Mouse (Mus musculus): Measurements from ENCODE around the gene Adh7.

DNA sequence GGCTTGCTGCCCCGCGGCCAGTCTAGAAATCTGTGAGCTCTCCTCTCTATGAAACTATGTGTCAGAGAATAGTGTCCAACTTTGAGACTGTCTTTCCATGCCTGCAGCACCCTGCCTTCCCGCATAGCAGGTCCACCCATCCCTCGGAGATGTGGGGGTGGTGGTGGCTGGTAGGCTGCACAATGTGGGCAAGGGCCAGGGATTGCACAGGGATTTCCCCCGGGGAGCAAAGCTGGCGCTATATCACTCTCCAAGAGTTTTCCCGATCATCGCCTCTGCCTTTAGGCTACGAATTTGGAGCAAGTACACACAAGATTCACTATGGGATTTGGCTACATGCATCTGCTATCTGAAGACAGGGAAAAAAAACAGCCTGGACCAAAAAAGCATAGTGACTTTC lies 20.0 kb upstream of the Adh7 start:
- no peak for TF ChIP-seq SRF (IDR thresholded peaks at IDR 0.05; ENCODE audit: control insufficient read depth, insufficient read length, low read depth)
- no peak for TF ChIP-seq MAX (IDR thresholded peaks at IDR 0.05; ENCODE audit: low read depth)
- TF ChIP-seq TCF12 (IDR thresholded peaks at IDR 0.05; ENCODE audit: insufficient read depth, poor library complexity, severe bottlenecking) = no peak
- TF ChIP-seq CEBPB (IDR thresholded peaks at IDR 0.05; ENCODE audit: insufficient read depth, poor library complexity, severe bottlenecking) = no peak
